ENCODE assay signal across 23 mouse cellular contexts in genomic region chr4:107736866-107737265, GRCm38 (mm10). TPM values are rescaled to one million over a fixed set of nuclear protein-coding genes. Genes with fewer than 3 reads are reported as not detected.
A peak's percentile ranks its signal among the peaks of the same experiment; 100 is the strongest.
DNase-seq lines count a peak whose midpoint lies in the region; ATAC-seq and TF ChIP-seq lines count a peak whose summit lies in the region.
"Had no signal": no experiment of that assay in that cellular context is flagged by ENCODE, and none has a peak within 500 bp of the region (broad histone marks: within the 10 kb centered on the region; RNA-seq: fewer than 3 reads in every experiment).

No protein-coding gene starts in this region.

- peak; percentile 58 for ATAC-seq in frontal cortex, adult (ENCODE audit: low TSS enrichment)
- ATAC-seq: forebrain, embryonic 13.5 days; forebrain, embryonic 15.5 days had no signal

- intact Hi-C loops in left cerebral cortex, adult 2 months (cut with DNase I) = no loop called here

- TF ChIP-seq CTCF in left cerebral cortex, adult 2 months (IDR thresholded peaks at IDR 0.05) = no peak

- no peak overlapping the region for H3K4me3 ChIP-seq in left cerebral cortex, adult 2 months
- H3K4me3 ChIP-seq: embryonic facial prominence, embryonic 13.5 days; embryonic facial prominence, embryonic 15.5 days; erythroblast, embryonic 14.5 days; forebrain, embryonic 13.5 days; forebrain, embryonic 15.5 days had no signal

- H3K27ac ChIP-seq in left cerebral cortex, adult 2 months = 0 out of 2 replicates have a peak overlapping the region, but pooled peaks have one; percentile 24
- H3K27ac ChIP-seq: embryonic facial prominence, embryonic 13.5 days; embryonic facial prominence, embryonic 15.5 days; forebrain, embryonic 13.5 days; forebrain, embryonic 15.5 days had no signal

- DNase-seq in frontal cortex, postnatal 10 days (ENCODE audit: low spot score in 2 of 2) = no peak
- no peak for DNase-seq in left cerebral cortex, adult 2 months (ENCODE audit: extremely low spot score in 1 of 2, low spot score in 2 of 2)
- no peak for DNase-seq in left cerebral cortex, adult 11 months (ENCODE audit: low spot score)
- DNase-seq in telencephalon, adult 2 months (ENCODE audit: low read depth, low spot score) = peak; percentile 52
- no peak for DNase-seq in cerebellum, adult 9-11 months
- DNase-seq: adrenal gland, adult 2 months; adrenal gland, postnatal 10 days; adrenal gland, postnatal 25 days; cerebellum, adult 11-12 months; cerebellum, adult 2 months; cerebellum, adult 9-10 months; cerebellum, postnatal 14 days; cerebellum, postnatal 36 days; embryo, embryonic 11 days had no signal

RNA-seq across cellular contexts. Expression of gene Dmrtb1, which starts 52.8 kb away (rescaled TPM):
- total RNA-seq in left cerebral cortex, adult 2 months (2021) = under 1 TPM; 0.27 to 0.44 TPM
- total RNA-seq: adrenal gland, adult 2 months; adrenal gland, postnatal 10 days; adrenal gland, postnatal 25 days; adrenal gland, postnatal 4 days; common myeloid progenitor, adult 5-6 weeks; MEL had no signal
